Mouse (Mus musculus) lung, embryonic 14.5 days (tissue): ENCODE measurements around the gene Mogat2. TPM values are rescaled to one million over a fixed set of nuclear protein-coding genes. Genes with fewer than 3 reads are reported as not detected.

Source experiments
- ATAC-seq: fragments of 200-750 bp; cut with Nextera tagmentation; 2 replicates; pipeline ENCODE4 v1.8.0; 2017; ENCODE audit warnings: mild to moderate bottlenecking, moderate TSS enrichment, moderate library complexity; ENCODE audit not compliant: insufficient read depth
- DNase-seq: peaks from one replicate; pipeline ENCODE4 v3.0.0-alpha.2; 2015
- H3K27ac ChIP-seq: fragments of 300-500 bp; sonication (generic); 2 replicates; pipeline ENCODE4 v1.5.1; 2014; ENCODE audit warnings: low read depth, mild to moderate bottlenecking, moderate library complexity
- H3K27me3 ChIP-seq: fragments of 300-500 bp; sonication (generic); 2 replicates; pipeline ENCODE4 v1.6.1; 2014; ENCODE audit warnings: low read length, control low read depth; ENCODE audit not compliant: insufficient read depth
- H3K36me3 ChIP-seq: fragments of 300-500 bp; sonication (generic); 2 replicates; pipeline ENCODE4 v1.6.1; 2014; ENCODE audit warnings: control low read depth; ENCODE audit not compliant: insufficient read depth
- H3K4me1 ChIP-seq: fragments of 300-500 bp; sonication (generic); 2 replicates; pipeline ENCODE4 v1.6.1; 2014; ENCODE audit warnings: antibody characterized with exemption, control low read depth; ENCODE audit not compliant: insufficient read depth
- H3K4me2 ChIP-seq: fragments of 300-500 bp; sonication (generic); 2 replicates; pipeline ENCODE4 v1.6.1; 2014; ENCODE audit warnings: mild to moderate bottlenecking
- H3K4me3 ChIP-seq: fragments of 300-500 bp; sonication (generic); 2 replicates; pipeline ENCODE4 v1.5.1; 2014; ENCODE audit warnings: low read depth, low read length
- H3K9ac ChIP-seq: fragments of 300-500 bp; sonication (generic); 2 replicates; pipeline ENCODE4 v1.6.1; 2014
- H3K9me3 ChIP-seq: fragments of 300-500 bp; sonication (generic); 2 replicates; pipeline ENCODE4 v1.6.1; 2016; ENCODE audit warnings: low read depth, low read length, control low read depth
- CTCF ChIP-seq: IDR thresholded peaks from 2 replicates; pipeline ENCODE4 v1.5.1; 2016; ENCODE audit warnings: antibody characterized with exemption, low read depth
- WGBS: fragments of 180-500 bp; shearing (Covaris S2); extraction: QIAGEN DNeasy Blood & Tissue Kit; methylation state at CpG from one replicate; pipeline ENCODE4 v1.1.7; 2014; 5-methylcytosine and 5-hydroxymethylcytosine counted together
- polyA plus RNA-seq: library from polyadenylated mRNA; unstranded; fragments of >200 nt; fragmentation: Nextera tagmentation; extraction: Ambion mirVana; gene quantifications from 2 replicates; pipeline ENCODE4 v1.2.1, GENCODE M21; 2014

Mogat2 gene
- polyA plus RNA-seq, 1 experiment from 2014 or later = 1.6 TPM

DNA sequence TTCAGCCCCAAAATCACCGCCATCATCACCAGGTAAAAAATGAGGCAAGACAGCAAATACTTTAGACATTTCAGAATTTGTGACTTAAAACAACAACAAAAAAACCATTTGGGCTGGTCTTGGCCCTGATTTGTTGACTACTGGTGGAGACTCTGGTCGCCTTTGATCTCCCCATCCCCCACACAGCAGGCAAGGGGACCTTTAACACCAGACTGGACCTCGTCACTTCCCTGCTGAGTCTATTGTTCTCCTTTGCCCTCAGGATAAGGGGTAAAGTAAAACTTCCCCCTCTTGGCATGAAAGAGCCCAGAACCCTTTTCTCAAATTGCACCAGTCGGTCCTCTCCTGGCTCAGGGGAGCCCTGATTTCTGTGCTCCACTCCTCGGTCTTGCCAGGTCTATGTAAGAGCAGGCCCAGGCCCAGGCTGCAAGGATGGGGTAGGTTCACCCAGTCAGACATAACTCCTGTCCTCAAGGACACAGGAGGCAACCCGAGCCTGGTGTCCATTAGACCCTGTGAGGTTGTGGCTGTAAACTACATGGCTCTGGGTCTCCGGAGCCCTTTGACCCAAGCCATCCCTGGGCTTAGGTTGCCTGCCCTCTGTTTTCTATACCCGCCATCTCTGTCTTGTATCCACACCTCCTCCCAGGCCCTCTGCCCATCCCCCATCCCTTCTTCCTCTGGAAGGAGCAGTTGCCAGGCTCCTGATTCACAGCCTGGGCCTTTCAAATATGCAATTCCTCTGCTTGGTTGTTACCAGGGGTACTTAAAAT is 1.3 kb downstream of the Mogat2 start:
- Histone ChIP-seq H3K36me3 (no peaks in the 10 kb centered on the region), H3K27me3 (peaks cover 8% of the 10 kb centered on the region; the same call in 1 of the 2 replicates), H3K27ac (no peak overlapping the region), H3K4me2 (no peak overlapping the region; the same call in 1 of the 2 replicates), H3K4me3 (no peak overlapping the region), H3K9me3 (no peaks in the 10 kb centered on the region), H3K9ac (no peak overlapping the region), H3K4me1 (peaks cover 7% of the 10 kb centered on the region; the same call in 1 of the 2 replicates)
- WGBS = 43% methylated on average over 8 of the region's 8 CpGs
- no peak for TF ChIP-seq CTCF
- DNase-seq (no peak), ATAC-seq (no peak)

DNA sequence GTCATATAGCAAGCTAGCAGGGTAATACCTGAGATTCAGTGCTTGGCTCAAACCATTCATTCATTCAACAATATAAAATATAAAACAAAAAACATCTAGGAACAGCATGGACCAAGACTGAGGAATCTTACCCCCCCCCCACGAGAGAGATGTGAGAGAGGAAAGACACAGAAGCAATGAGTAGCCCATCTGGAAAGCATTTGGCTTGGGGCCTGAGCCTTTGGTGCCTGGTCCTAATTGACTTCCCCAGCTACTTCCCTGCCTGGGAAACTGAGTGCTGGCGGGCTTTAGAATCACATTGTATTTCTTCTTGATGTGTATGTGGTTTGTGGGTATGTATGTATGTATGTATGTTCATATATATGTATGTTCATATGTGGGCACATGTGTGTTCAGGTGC is 2.8 kb downstream of the Mogat2 start:
- Histone ChIP-seq H3K4me2 (no peak overlapping the region), H3K9me3 (no peaks in the 10 kb centered on the region), H3K4me1 (peaks cover 7% of the 10 kb centered on the region; the same call in 1 of the 2 replicates), H3K27me3 (peaks cover 8% of the 10 kb centered on the region; the same call in 1 of the 2 replicates), H3K36me3 (no peaks in the 10 kb centered on the region), H3K27ac (no peak overlapping the region), H3K9ac (no peak overlapping the region), H3K4me3 (no peak overlapping the region)
- no peak for DNase-seq
- 56% methylated on average over 2 of the region's 2 CpGs for WGBS
- ATAC-seq = no peak
- no peak for TF ChIP-seq CTCF

DNA sequence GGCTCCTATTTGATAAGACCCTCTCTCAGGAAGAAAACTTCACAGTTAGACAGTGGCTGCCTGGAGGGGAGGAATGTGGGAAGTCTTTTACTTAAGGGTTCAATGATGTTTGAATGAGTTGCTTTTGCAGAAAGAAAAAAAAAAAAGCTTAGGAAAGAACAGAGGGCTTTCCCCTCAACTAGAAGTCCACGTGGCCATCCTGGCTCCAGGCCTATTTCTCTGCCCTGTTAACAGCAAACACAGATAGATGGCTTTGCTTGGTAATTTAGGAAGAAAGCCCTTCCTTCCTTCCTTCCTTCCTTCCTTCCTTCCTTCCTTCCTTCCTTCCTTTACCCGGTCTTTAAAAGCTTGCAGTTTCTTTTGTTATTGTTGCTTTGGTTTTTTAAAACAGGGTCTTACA is 3.5 kb downstream of the Mogat2 start:
- ATAC-seq (no peak), DNase-seq (peak; percentile 38)
- Histone ChIP-seq H3K4me1 (peaks cover 7% of the 10 kb centered on the region; the same call in 1 of the 2 replicates), H3K27me3 (peaks cover 8% of the 10 kb centered on the region; the same call in 1 of the 2 replicates), H3K4me3 (no peak overlapping the region), H3K9me3 (no peaks in the 10 kb centered on the region), H3K36me3 (no peaks in the 10 kb centered on the region), H3K9ac (no peak overlapping the region), H3K27ac (no peak overlapping the region), H3K4me2 (no peak overlapping the region)
- WGBS = 44% methylated on average over 2 of the region's 2 CpGs
- no peak for TF ChIP-seq CTCF

DNA sequence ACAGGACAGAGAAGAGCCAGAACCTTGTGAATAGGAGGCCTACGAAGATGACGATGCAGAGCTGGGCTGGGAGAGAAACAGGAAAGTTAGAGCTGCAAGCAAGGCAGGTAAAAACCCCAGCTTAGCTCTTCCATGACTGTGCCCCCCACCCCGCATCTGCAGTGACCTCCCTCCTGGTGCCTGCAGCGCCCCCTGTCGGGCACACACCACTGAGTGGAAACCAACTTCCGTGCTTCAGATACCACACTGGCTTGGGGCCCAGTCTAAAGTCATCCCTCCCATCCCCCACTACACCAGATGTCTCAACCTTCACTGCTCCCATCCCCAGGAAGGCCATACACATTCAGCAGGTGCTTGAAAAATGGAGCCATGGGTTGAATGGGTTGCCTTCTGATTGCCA is 5.8 kb downstream of the Mogat2 start:
- Histone ChIP-seq H3K9me3 (no peaks in the 10 kb centered on the region), H3K27ac (no peak overlapping the region), H3K36me3 (no peaks in the 10 kb centered on the region), H3K4me3 (no peak overlapping the region), H3K27me3 (peaks cover 2% of the 10 kb centered on the region; the same call in 1 of the 2 replicates), H3K9ac (no peak overlapping the region), H3K4me2 (no peak overlapping the region), H3K4me1 (no peaks in the 10 kb centered on the region)
- WGBS = 74% methylated on average over 6 of the region's 6 CpGs
- no peak for DNase-seq
- ATAC-seq = no peak
- peak; percentile 33; the same call in 1 of the 2 replicates for TF ChIP-seq CTCF

DNA sequence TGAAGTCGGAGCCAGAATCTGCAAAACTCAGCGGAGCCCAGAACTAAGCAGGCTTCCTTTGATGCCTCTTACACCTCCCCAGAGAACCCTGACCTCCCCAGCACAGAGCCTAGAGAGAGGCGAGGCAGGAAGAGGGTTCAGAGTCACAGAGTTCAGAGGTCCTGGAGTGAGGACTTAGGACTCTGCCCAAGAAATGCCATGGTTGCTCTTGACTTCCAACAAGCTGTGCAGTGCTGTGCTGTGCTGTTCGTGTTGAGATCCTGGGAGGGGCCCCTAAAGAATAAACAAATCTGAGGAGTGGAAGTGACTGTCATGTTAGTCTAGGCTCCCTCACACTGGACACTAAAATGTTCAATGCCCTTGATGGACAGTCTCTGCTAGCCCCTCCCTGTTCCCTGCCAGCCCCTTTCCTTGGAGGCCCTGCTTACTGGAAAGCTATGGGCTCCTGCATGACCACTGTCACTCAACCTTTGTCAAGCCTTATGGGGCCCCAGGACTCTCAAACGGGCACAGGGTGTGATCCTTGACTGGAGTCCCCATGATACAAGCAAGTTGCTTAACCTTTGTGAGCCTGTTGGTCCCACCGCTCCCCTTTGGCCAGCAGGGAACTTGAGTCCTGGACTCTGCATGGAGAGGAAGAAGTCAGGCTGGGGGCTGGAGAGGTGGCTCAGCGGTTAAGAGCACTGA is 8.2 kb downstream of the Mogat2 start:
- H3K36me3 ChIP-seq = no peaks in the 10 kb centered on the region
- WGBS = 55% methylated on average over 7 of the region's 7 CpGs
- no peaks in the 10 kb centered on the region for H3K4me1 ChIP-seq
- no peak for DNase-seq
- no peak overlapping the region; the same call in 1 of the 2 replicates for H3K27ac ChIP-seq
- ATAC-seq = peak; percentile 38; the same call in 1 of the 2 replicates
- H3K4me2 ChIP-seq = no peak overlapping the region
- no peak overlapping the region for H3K9ac ChIP-seq
- no peak for TF ChIP-seq CTCF
- no peaks in the 10 kb centered on the region for H3K9me3 ChIP-seq
- no peaks in the 10 kb centered on the region for H3K27me3 ChIP-seq
- H3K4me3 ChIP-seq = no peak overlapping the region

DNA sequence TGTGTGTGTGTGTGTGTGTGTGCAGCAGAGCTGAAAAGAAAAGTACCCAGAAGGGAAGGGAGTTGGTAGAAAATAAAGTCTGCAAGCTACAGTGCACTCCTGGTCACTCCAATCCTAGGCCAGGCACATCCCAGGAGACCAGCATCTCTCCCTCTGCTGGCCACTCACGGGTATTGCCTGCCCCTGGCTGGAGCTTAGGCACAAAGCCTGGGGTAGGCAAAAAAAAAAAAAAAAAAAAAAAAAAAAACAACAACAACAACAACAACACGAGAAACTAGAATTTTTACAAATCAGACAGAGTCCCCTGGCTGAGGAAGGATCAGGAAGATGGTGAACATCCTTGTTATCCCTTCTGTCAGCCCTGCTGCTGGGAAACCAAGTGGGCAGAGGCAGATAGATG is 9.0 kb downstream of the Mogat2 start:
- H3K4me2 ChIP-seq = no peak overlapping the region
- DNase-seq = peak; percentile 86
- no peaks in the 10 kb centered on the region for H3K9me3 ChIP-seq
- H3K36me3 ChIP-seq = no peaks in the 10 kb centered on the region
- no peaks in the 10 kb centered on the region for H3K4me1 ChIP-seq
- H3K27me3 ChIP-seq = no peaks in the 10 kb centered on the region
- no peak overlapping the region for H3K9ac ChIP-seq
- H3K4me3 ChIP-seq = no peak overlapping the region
- no peak overlapping the region for H3K27ac ChIP-seq
- TF ChIP-seq CTCF = peak; percentile 80
- ATAC-seq = peak; percentile 50; the same call in 1 of the 2 replicates
- 5% methylated on average over 2 of the region's 2 CpGs for WGBS

DNA sequence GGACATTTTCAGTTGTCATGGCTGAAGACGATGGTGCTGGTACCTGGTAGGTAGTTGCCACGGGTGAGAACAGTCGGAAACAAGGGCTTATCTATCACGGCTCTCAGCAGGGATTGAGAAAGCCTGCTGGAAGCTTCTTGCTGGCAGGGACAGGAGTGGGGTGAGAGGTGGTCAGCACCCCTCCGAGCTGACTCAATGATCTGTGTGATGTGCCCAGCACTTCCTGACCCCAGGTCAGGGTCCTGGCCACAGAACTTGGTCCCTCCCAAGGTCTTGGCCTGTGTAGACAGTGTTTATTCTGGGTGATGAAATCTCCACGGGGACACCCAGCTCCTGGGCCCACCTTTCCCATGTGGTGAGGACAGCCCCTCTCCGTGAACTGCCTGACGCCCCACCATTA is 9.6 kb downstream of the Mogat2 start:
- no peak for DNase-seq
- Histone ChIP-seq H3K9ac (no peak overlapping the region), H3K9me3 (no peaks in the 10 kb centered on the region), H3K27me3 (no peaks in the 10 kb centered on the region), H3K36me3 (no peaks in the 10 kb centered on the region), H3K4me1 (no peaks in the 10 kb centered on the region), H3K27ac (no peak overlapping the region), H3K4me3 (no peak overlapping the region), H3K4me2 (no peak overlapping the region)
- TF ChIP-seq CTCF = no peak
- peak; percentile 22; the same call in 1 of the 2 replicates for ATAC-seq
- WGBS = 69% methylated on average over 8 of the region's 8 CpGs
